Mouse (Mus musculus) MEL-GATA-1-ER (cell line): Measurements from ENCODE around the gene Uimc1.

Experiments used
- DNase-seq: peaks from one replicate; pipeline ENCODE4 v3.0.0-alpha.2; 2012; ENCODE audit warnings: low read depth; ENCODE audit errors: extremely low read depth

Gene Uimc1

DNA sequence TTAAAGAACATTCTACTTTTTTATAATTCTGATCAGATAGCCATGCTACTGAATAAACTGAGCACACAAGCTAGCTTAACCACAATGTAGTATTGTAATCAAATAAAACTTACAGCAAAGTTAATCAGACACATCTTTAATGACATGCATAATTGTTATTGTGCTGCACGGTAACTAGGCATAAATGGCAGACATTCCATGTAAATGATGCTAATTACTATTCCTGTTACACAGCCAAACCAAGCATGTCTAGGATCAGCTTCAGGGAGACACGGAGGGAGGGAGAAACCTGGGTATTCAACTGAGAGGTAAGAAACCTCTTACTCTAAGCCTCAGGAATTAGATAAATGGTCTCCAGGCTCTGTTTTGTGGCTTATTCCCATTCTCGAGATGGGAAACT, 52.4 kb downstream of the Uimc1 start:
- DNase-seq: no peak

DNA sequence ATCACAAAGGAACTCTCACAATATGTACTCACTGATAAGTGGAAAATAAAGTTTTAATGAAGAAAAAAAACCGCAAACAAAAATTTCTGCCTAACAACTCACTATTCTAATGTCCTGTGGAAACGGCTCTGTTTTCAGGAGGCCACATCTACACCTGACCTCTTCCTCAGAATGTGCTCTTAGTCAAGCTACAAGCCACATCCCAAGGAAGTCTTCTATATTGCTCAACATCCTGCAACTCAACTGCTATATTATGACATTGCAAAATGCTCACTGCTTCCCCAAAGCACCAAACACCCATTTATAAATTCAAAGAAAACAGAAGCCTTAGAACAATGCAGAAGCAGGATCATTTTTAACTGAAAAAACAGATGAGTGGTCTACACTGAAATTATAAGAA, 60.1 kb downstream of the Uimc1 start:
- DNase-seq: no peak

DNA sequence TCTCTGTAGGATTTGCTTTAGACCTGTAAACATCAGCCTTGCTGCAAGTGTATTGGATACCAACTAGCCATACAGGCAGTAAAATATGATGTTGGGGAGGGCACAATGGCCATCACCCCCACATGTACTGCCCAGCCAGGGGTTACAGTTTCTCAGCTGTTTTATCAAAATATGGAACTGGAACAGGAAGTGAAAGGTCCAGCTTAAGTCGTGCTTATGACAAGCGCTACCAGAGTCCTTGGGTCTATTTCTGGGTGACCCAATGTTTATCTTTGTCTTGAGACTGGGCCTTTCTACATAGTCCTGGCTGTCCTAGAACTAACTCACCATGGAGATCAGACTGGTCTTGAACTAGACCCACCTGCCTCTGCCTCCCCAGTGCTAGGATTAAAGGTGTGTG, 75.9 kb downstream of the Uimc1 start:
- DNase-seq: no peak

DNA sequence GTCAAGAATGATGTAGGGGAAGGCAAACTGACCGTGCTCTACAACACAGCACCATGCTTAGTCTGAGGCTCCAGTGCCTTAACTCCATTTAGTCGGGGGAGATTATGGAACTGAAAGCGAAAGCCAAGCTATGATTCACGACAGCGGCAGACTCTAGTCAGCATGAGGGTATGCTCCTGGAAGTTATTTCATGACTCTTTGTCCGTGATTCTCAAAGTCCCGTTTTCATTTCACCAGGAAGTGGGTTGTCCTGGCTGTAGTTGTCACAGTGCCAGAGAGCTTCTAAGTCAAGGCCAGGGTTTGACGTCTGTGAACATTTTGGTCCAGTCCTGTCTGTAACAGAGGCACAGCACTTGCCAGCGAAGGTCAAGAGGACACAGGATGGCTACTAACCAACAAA, 77.4 kb downstream of the Uimc1 start:
- no peak for DNase-seq

DNA sequence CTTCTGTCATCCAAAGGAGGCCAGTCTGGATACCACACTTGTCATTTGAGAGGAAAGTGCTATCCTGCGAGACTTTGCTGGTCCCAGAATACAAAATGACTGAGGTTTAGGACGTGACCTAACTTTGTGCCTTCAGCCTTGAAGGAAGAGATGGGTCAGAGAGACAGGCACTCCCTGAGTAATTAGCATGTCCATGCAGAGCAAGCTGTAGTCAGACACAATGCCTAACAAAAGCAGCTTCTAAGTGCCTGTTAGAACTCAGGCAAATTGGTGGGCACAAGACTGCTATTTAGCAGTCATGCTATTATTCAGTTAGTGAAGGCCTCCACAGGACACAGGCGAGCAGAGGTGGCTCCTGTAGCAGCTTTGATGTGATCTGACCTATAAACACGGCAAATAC, 77.8 kb downstream of the Uimc1 start:
- DNase-seq: no peak

DNA sequence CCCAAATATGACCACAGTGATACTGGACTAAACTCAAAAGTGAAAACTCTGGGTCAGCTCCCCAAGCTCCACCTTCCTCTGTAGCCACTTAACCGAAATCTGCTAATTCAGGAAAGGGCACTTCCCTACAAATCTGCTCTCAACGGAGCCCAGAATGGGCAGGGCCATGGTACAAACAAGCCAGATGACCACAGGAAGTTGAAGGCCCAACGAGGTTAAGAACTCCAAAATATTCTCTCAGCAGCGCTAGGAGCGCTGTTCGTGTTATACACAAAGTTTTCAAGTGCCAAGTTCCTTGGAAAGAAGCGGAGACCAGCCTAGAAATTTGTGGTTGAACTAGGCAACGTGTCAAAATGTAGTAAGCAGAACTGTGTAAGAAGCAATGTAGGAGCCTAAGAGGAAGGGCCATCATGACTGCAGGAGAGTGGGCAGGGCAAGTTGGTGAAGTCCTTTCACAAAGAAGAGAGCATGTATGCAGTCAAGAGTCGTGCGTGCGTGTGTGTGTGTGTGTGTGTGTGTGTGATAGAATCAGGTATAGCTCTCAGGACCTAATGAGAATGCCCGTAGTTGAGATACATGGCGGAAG, 78.8 kb downstream of the Uimc1 start, which contains the start of gene Hk3:
Gene Hk3 (minus strand): TSS at position 192 of the 586 bp plus-strand sequence.
- DNase-seq: no peak

DNA sequence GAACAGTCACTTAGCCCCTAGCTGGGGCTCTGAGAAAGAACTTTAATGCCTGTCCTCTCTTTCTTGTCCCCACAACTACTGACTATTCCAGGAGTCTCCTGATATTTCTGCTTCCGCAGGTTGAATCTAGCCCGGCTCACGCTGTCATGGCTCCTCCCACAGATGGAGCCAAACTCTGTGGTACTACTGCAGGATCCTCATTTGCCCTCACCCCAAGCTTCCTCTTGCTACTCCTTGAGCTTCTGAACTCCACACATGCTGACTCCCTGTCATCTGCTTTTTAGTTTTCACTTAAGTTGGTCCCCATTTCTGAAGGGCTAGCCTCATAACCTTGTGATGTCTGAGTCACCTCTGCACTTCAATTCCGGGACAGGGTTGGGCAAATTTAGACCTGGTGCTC, 80.0 kb downstream of the Uimc1 start:
- DNase-seq: no peak

DNA sequence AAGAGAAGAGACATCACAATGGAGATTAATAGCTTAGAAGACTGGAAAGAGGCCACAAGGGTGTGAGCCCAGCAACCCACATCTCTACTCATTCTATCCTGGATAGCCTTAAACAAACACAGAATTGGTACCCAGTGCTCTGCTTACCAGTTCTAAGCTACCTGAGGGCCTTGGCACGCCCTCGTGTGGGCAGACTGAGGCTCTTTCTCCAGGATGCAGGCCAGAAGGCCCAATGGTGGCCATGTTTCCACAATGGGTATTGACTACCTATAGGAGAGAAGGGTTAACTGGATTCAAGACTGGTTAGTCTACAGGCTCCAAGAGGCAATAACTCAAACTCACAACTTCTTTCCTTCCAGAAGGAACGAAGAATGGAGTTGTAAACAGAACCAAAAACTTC, 80.9 kb downstream of the Uimc1 start:
- no peak for DNase-seq

DNA sequence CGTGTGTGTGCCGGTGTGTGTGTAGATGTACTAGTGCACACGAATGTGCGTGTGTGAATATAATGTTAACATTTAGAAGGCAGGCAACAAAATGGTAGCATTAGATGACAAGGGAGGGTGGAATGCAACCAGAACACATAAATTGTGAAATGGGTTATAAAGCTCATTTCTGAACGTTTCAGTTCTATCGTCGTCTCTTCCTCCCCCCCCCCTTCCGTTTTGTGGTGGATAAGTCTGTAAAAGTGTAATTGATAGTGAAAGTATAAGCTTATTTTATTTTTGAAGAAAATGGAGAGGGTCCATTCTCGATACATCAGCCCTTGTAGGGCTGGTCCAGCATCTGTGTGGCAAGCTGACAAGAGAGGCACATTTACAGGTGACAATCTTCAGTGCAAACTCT, 81.4 kb downstream of the Uimc1 start:
- no peak for DNase-seq

DNA sequence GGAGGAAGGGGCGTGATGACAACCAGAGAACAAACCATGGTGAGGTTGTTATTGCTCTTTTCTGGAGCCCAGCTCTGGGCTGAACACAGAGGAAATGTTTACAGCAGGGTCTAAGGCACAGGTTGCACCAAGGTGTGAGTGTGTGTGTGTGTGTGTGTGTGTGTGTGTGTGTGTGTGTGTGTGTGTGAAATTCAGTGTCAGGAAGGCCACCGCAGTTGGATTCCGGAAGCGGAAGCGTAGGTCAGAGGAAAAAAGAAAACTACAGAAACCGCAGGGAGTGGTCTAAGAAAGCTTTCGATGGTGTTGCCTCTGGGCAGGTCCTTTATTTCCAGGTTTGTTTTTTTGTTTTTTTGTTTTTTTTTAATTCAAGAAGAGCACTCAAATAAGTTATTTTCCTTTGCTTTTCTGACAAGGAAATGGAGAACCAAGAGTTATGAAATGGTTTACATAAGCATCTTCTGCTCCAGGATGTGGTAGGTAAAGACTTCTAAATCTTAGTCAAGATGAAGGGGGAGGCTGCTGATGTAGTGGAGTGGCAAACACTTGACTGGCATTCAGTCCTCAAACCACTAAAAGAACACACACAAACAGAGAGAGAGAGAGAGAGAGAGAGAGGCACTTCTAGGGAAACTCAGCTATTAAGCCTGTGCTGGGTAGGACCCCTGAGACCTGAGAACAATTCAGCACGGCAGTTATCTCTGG, 82.1 kb downstream of the Uimc1 start:
- no peak for DNase-seq

DNA sequence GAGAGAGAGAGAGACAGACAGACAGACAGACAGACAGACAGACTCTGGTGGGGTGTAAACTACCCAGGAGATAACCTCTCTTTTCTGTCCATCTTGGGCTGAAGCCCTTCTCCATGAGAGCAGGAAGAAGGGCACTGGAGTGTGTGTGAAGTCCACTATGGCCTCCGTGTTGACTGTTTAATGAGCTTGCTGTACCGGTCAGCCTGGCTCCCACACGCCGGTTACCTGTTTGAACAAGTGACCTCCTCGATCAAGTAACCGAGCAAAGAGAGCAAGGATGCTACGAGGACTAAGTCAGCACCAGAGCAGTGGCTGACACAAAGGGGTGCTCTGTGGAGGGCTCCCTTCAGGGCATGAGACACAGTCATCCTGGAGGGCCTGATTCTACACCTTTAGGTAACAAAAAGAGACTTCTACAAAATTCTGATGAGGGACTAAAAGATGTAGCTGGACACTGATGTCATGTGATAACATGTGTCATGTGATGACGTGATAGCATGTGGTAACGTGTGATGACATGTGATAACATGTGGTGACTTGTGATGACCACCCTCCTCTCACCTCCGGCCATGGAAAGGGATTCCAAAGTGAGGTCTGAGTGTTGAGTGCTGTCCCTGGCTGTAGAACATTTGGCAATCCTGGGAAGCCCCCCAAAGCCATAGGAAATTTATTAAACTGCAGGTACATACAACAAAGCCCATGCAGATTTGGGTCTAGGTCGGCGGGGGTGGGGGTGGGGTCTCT, 82.8 kb downstream of the Uimc1 start:
- DNase-seq: no peak

DNA sequence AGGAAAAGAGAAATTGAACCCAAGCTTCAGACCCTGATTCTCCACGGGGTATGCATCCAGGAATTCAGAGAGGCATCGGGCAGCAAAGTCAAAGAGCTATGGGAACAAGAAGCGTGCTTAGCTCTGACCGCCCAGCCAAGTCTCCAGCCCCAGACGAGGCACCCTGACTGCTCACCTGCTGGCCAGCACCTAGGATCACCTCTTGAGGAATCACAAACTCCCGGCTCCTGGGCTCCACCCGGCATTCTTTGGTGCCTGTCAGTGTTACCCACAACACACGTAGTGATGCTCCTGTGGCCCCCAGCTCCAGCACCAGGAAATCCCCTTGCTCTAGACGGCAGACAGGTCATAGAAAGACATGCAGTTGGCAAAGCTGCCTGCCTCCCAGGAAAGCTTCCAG, 85.6 kb downstream of the Uimc1 start:
- DNase-seq: no peak

DNA sequence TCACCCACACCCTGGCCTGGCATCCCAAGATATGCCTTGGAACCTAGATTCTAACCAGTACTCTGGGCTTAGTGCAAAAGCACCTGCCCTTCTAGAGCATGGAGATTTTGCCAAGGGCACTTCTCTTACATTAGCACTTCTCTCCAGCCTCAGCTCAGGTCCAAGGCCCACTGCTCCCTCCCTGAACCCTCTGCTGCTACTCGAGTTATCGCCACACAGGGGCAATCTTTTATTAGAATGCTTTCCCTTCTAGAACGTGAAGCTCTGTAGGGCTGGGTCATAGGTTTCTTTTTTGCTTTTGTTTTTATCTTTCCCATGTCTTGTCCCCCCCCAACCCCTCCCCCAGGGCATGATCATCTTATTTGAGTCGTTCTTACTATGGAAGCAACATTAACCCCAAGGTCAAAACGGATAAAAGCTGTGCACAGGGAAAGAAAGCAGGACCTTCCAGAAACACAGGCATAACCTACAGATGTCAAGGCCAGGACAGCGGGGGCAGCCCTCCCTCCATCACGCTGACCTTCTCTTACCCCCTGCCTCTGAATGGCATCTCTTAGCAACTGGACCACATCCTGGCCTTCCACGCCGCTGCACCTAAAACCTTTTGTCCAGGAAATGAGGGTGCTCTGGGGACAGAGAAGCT, 86.3 kb downstream of the Uimc1 start:
- DNase-seq: no peak

DNA sequence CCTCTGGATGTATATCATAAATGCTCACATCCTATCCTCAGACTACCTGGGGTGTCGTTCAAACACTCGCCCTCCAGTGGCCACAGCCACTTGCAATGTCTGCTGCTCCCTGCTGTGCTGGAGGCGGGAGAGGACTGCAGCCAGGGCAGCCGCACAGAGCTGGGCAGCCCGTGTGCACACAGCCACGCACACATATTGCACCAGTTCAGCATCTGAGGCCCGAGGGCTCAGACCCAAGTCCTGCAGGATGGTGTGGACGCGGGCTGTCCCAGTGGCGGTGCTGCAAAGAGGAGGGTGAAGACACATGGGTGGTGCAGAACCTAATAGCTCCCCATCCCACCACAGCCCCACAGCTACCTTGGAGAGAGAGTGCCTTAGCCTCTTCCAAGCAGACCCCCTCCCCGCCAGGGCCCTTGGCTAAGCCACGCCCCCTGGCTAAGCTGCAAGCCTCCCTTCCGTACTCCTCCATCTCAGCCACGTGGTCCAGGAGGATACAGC, 88.1 kb downstream of the Uimc1 start:
- DNase-seq: no peak

DNA sequence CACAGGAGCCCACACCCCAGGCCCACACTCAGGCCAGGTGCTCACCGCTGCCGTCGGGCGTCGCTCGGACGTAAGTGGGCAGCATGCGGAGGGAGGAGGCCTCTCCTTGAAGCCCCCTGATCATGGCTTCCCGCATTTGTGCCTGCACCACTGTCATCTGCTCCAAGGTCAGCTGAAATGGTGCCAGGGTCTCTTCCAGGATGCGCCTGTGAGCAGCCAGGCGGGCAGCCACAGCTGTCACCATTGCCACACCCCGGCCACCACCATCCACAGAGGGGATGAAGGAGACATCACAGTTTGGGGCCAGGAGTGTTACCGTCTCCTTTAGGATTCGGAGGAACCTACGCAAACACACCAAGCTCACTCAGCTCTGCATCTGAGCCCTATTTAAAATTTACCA, 89.0 kb downstream of the Uimc1 start:
- DNase-seq: no peak

DNA sequence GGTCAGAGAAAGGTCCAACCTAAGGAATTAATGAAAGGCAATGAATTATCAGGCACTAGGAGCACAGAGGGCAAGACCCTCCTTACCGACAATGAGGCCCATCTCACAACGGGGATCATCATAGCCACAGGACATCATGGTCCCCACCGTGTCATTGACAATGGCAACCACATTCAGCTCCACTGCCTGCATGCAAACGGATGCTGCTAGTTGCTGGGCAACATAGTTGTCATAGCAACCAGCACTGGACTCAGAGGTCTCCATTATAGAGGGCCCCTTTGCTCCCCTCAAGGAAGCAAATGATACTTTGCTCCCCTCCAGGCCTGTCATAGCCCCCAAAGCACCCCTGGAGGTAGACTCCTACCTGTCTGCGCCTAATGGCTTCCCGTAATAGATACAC, 91.5 kb downstream of the Uimc1 start:
- no peak for DNase-seq

DNA sequence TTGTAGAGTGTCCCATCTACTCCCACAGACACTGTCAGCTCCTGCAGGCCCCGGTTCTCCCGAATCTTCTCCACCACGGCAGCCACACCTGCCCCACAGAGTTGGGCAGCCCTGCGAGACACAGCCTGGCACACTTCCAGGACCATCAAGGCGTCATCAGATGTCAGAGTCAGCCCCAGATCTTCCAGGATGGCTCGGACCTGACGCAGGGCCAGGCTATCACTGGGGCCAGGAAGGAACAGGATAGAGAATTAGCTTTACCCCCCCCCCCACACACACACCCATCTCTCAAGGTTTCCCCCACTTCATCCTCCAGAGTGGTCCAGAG, 93.7 kb downstream of the Uimc1 start:
- DNase-seq: no peak

DNA sequence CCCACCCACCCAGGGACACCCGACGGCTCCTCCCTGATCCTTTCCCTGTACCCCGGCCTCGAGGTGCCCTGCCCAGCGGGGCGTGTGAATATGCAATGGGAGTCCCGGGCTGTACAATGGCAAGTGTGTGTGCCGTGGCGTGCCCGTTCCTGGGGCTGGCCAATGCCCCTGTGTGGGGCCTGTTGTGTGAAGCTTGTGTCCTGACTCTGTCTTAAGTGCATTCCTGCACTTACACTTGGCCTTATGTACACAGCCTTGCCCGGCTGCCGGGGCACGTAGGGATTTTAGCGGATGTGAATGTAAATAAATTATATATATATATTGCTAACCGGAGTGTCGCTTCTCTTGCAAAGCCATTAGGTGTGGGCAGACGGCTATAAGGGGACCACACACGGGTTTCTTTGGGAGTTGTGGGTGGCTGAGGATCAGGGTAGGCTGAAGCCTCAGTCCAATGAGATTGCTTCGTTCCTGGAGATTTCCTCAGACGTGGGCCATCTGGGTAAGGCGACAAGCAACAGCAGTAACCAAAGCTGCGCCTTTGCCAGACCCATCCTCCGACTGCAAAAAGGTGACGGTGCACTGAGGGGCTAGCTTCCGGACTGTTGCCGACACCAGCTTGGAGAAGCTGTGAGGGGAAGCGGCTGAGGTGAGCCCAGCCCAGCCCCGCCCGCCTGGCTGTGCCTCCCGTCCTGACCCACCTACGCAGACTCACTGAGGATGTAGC, 94.2 kb downstream of the Uimc1 start:
- no peak for DNase-seq

DNA sequence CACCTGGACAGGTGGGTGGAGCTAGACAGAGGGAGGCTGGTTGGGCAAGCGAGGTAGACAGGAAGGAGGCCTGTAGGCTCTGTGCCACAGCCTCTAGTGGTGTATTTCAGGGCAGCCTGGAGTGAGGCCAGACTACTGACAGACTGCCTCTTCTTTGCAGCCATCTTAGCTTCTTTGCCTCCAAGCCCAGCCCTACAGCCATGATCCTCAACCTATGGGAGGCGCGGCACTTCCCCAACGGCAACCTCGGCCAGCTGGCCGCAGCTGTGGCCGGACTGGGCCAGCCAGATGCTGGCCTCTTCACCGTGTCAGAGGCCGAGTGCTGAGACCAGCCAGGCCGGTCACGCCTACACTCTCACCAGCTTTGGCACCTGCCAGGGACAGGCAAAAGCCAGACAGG, 95.5 kb downstream of the Uimc1 start:
- DNase-seq: no peak

DNA sequence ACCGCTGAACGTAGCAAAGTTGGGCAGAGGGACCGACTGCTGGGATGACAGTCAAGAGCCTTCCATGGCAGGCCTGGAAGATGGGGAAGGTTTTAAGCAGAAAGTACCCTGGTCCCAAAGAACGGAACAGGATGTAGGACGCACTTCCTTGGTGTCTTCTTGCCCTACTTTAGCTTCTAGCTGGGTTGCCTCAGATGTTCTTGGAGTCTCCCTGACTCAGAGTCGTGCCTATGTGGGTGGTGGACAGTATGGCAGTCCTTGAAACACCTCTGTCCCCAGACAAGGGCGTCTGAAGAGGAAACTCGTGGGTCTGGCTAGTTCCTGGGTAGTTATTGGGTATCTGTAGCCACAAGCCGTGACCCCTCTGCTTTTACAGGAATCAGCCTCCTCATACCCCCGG, 98.0 kb downstream of the Uimc1 start:
- no peak for DNase-seq

DNA sequence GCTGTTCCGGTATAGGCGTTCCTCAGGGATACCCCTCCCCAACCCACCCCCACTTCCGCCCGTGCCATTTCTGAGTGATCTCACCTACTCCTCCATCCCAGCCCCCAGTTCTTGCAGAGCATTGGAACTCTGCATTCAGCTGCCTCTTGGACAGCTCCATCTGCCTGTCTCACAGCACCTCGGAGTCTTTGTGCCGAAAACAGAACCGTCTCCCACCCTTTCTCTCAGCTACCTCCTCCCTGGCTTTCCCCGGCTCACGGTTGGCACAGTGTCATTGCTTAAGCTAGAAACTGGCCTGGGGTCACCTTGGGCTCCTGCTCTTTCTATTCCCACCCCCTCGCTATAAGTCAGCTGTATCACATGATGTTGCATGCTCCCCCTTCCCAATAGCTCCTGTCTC, 99.7 kb downstream of the Uimc1 start:
- DNase-seq: no peak

DNA sequence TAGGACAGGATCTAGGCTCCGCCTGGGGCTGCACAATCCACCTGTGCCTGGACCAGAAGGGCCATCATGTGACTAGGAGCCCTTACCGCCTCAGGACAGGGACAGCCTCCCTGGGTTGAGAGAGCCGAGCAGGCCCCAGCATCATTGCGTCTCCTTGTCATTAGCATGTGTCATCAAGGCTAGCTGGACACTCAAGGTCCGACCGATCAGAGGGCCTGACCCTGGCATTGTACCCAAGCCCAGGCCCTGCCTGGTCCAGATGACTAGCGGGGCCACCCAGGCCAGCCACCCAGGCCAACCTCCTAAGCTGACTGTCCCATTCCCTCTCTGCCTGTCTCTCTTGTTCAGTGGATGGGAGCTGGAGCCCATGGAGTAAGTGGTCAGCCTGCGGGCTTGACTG, 102.5 kb downstream of the Uimc1 start:
- no peak for DNase-seq
